24 mouse cellular contexts compared by ENCODE assay signal in the genomic region with DNA sequence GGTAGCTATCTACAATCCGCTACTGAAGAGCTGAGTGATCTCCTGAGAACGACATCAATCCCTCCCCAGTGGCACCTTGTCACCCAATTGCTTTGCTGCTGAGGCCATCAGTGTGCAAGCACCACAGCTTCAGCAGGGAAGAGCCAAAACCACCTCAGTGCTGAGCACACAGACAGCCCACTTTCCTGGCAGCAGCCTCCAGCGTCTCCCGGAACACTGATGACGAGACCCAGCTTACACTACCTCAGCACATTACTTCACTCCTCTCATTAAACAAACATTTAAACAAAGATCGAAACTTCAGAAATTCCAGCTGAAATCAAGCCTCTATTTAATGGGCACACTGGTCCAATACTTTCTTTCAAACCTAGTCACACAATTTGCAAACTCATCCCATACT. TPM values are rescaled to one million over a fixed set of nuclear protein-coding genes. Genes with fewer than 3 reads are reported as not detected.
DNase-seq lines count a peak whose midpoint lies in the region; ATAC-seq and TF ChIP-seq lines count a peak whose summit lies in the region.
"Had no signal": no experiment of that assay in that cellular context is flagged by ENCODE, and none has a peak within 500 bp of the region (broad histone marks: within the 10 kb centered on the region; RNA-seq: fewer than 3 reads in every experiment).

No protein-coding gene starts in this region.

- 39% methylated on average over 6 of the region's 6 CpGs for WGBS in kidney, postnatal 0 days
- 25% methylated on average over 6 of the region's 6 CpGs for WGBS in lung, embryonic 15.5 days

- 0 out of 2 replicates have a peak overlapping the region, but pooled peaks have one; percentile 36 for H3K27ac ChIP-seq in kidney, postnatal 0 days
- peak overlapping the region; percentile 81 for H3K27ac ChIP-seq in lung, embryonic 15.5 days
- H3K27ac ChIP-seq: embryonic facial prominence, embryonic 15.5 days; forebrain, embryonic 15.5 days; heart, adult 2 months; hindbrain, embryonic 12.5 days; liver, embryonic 14.5 days; midbrain, embryonic 10.5 days; neural tube, embryonic 13.5 days had no signal

- TF ChIP-seq CTCF in kidney, postnatal 0 days (IDR thresholded peaks at IDR 0.05; ENCODE audit: low read depth), result no peak

- no peak for DNase-seq in kidney, postnatal 0 days (ENCODE audit: low spot score)
- DNase-seq in kidney, adult 9 months, result no peak
- no peak for DNase-seq in lung, postnatal 14 days
- DNase-seq in brain, adult 2 months (ENCODE audit: low read depth, low spot score), result peak; percentile 55
- DNase-seq in skeletal muscle tissue, adult 2 months (ENCODE audit: low read depth, low spot score), result peak; percentile 30
- no peak for DNase-seq in cerebellum, postnatal 10 days
- DNase-seq: adrenal gland, postnatal 36 days; cerebellum, adult 11-12 months; cerebellum, postnatal 36 days; embryo, embryonic 11 days; gastrocnemius, postnatal 25 days; heart, adult 2 months; kidney, adult 11 months; left cerebral cortex, postnatal 4 days had no signal

- H3K4me2 ChIP-seq in kidney, postnatal 0 days (ENCODE audit: low read length), result no peak overlapping the region
- H3K4me2 ChIP-seq in lung, embryonic 15.5 days, result no peak overlapping the region
- H3K4me2 ChIP-seq: embryonic facial prominence, embryonic 15.5 days; forebrain, embryonic 15.5 days; hindbrain, embryonic 12.5 days; neural tube, embryonic 13.5 days had no signal

- no peaks in the 10 kb centered on the region for H3K9me3 ChIP-seq in kidney, postnatal 0 days (replicated peaks; ENCODE audit: low read length)
- no peaks in the 10 kb centered on the region for H3K9me3 ChIP-seq in lung, embryonic 15.5 days
- H3K9me3 ChIP-seq: embryonic facial prominence, embryonic 15.5 days; forebrain, embryonic 15.5 days; hindbrain, embryonic 12.5 days; midbrain, embryonic 10.5 days; neural tube, embryonic 13.5 days had no signal

- no peaks in the 10 kb centered on the region for H3K27me3 ChIP-seq in kidney, postnatal 0 days (ENCODE audit: insufficient read depth, low read length)
- no peaks in the 10 kb centered on the region for H3K27me3 ChIP-seq in lung, embryonic 15.5 days
- H3K27me3 ChIP-seq: embryonic facial prominence, embryonic 15.5 days; forebrain, embryonic 15.5 days; hindbrain, embryonic 12.5 days; neural tube, embryonic 13.5 days; Patski had no signal

- no peak overlapping the region for H3K9ac ChIP-seq in kidney, postnatal 0 days (ENCODE audit: low read depth, low read length)
- no peak overlapping the region for H3K9ac ChIP-seq in lung, embryonic 15.5 days
- H3K9ac ChIP-seq: embryonic facial prominence, embryonic 15.5 days; forebrain, embryonic 15.5 days; hindbrain, embryonic 12.5 days; liver, embryonic 14.5 days; neural tube, embryonic 13.5 days had no signal

- H3K4me3 ChIP-seq in kidney, postnatal 0 days (replicated peaks; ENCODE audit: low read depth, low read length), result no peak overlapping the region
- H3K4me3 ChIP-seq in lung, embryonic 15.5 days, result no peak overlapping the region
- H3K4me3 ChIP-seq: embryonic facial prominence, embryonic 15.5 days; forebrain, embryonic 15.5 days; heart, adult 2 months; hindbrain, embryonic 12.5 days; midbrain, embryonic 10.5 days; myocyte; neural tube, embryonic 13.5 days had no signal

- no peaks in the 10 kb centered on the region for H3K36me3 ChIP-seq in kidney, postnatal 0 days (ENCODE audit: insufficient read depth, low read length)
- H3K36me3 ChIP-seq in lung, embryonic 15.5 days, result no peaks in the 10 kb centered on the region
- H3K36me3 ChIP-seq: embryonic facial prominence, embryonic 15.5 days; forebrain, embryonic 15.5 days; hindbrain, embryonic 12.5 days; midbrain, embryonic 10.5 days; neural tube, embryonic 13.5 days had no signal

- no peak for ATAC-seq in kidney, postnatal 0 days (replicated peaks; ENCODE audit: low FRiP score, low read depth)
- no peak for ATAC-seq in lung, embryonic 15.5 days (ENCODE audit: borderline replicate concordance, extremely low read depth, low FRiP score, low TSS enrichment)
- ATAC-seq: forebrain, embryonic 15.5 days; midbrain, embryonic 16.5 days; Patski had no signal

- 0 out of 2 replicates have a peak, but pooled peaks cover 4% of the 10 kb centered on the region for H3K4me1 ChIP-seq in kidney, postnatal 0 days (replicated peaks; ENCODE audit: insufficient read depth, low read length)
- peaks cover 27% of the 10 kb centered on the region for H3K4me1 ChIP-seq in lung, embryonic 15.5 days
- H3K4me1 ChIP-seq: hindbrain, embryonic 12.5 days; midbrain, embryonic 10.5 days had no signal

RNA-seq across cellular contexts. Expression of gene Mrtfa, which starts 21.8 kb away (rescaled TPM):
- 13.2 and 14.1 TPM in 2 replicates for polyA plus RNA-seq in kidney, postnatal 0 days (2015; fragmentation: Nextera tagmentation; extraction: Ambion mirVana)
- 23.2 and 24.2 TPM in 2 replicates for polyA plus RNA-seq in lung, embryonic 15.5 days (2015; fragmentation: Nextera tagmentation; extraction: Ambion mirVana)

Comparison
In these comparisons a context has a peak if more than half of its experiments do, and no peak if none do; other contexts are left out.
1. DNase-seq: peak in brain, adult 2 months (single experiment) and skeletal muscle tissue, adult 2 months (single experiment); none in kidney, postnatal 0 days (single experiment), kidney, adult 9 months (single experiment), lung, postnatal 14 days (single experiment) and cerebellum, postnatal 10 days (0 of 2).